Mouse (Mus musculus) testis, adult 2 months (tissue): ENCODE measurements around the gene Dpp3. TPM values are rescaled to one million over a fixed set of nuclear protein-coding genes. Genes with fewer than 3 reads are reported as not detected.

Experiments used
- H3K27ac ChIP-seq: fragments of 200-500 bp; 2 replicates; pipeline ENCODE4 v1.5.1; 2012; ENCODE audit warnings: low read depth, low read length; ENCODE audit not compliant: control insufficient read depth, insufficient read depth
- H3K27me3 ChIP-seq: fragments of 200-500 bp; 2 replicates; pipeline ENCODE4 v1.6.1; 2012; ENCODE audit warnings: mild to moderate bottlenecking, low read length, moderate library complexity; ENCODE audit not compliant: control insufficient read depth, insufficient read depth
- H3K36me3 ChIP-seq: fragments of 200-500 bp; 2 replicates; pipeline ENCODE4 v1.6.1; 2012; ENCODE audit warnings: mild to moderate bottlenecking, low read length; ENCODE audit not compliant: control insufficient read depth, insufficient read depth
- H3K4me1 ChIP-seq: fragments of 200-500 bp; 2 replicates; pipeline ENCODE4 v1.6.1; 2012; ENCODE audit warnings: low read length; ENCODE audit not compliant: control insufficient read depth, insufficient read depth
- H3K4me3 ChIP-seq: fragments of 200-500 bp; 2 replicates; pipeline ENCODE4 v1.5.1; 2012; ENCODE audit warnings: low read depth, mild to moderate bottlenecking, low read length, moderate library complexity, mixed read lengths; ENCODE audit not compliant: control insufficient read depth
- CTCF ChIP-seq: fragments of 200-500 bp; IDR thresholded peaks from 2 replicates; pipeline ENCODE4 v1.5.1; 2012; ENCODE audit warnings: low read depth, mild to moderate bottlenecking, inconsistent platforms, low read length, moderate library complexity; ENCODE audit not compliant: control insufficient read depth, insufficient read depth, insufficient replicate concordance
- POLR2A ChIP-seq: fragments of 200-500 bp; IDR thresholded peaks from 2 replicates; pipeline ENCODE4 v1.6.1; 2012; ENCODE audit warnings: low read depth, mild to moderate bottlenecking, inconsistent platforms, low read length, moderate library complexity; ENCODE audit not compliant: control insufficient read depth
- polyA plus RNA-seq: library from polyadenylated mRNA; depleted of rRNA; stranded (reverse); fragments of >200 nt; gene quantifications from 2 replicates; pipeline ENCODE4 v1.2.3, GENCODE M21; 2012; rRNA removed

Dpp3 gene
- polyA plus RNA-seq, 1 experiment = 81.8 TPM

- TF ChIP-seq POLR2A (no peak; the same call in 1 of the 2 replicates), CTCF (no peak)
- Histone ChIP-seq H3K27ac (no peak overlapping the region), H3K36me3 (no peaks in the 10 kb centered on the region), H3K27me3 (no peaks in the 10 kb centered on the region), H3K4me1 (peaks cover 6% of the 10 kb centered on the region), H3K4me3 (peak overlapping the region; percentile 34)
Measured at GRCm38 (mm10) chr19:4865147-4865546, 62.9 kb downstream of the Dpp3 start.

GRCm38 (mm10) chr19:4863048-4863447 lies 65.0 kb downstream of the Dpp3 start:
- TF ChIP-seq POLR2A = no peak
- TF ChIP-seq CTCF = no peak
- Histone ChIP-seq H3K4me3 (no peak overlapping the region), H3K36me3 (no peaks in the 10 kb centered on the region), H3K27me3 (no peaks in the 10 kb centered on the region), H3K27ac (no peak overlapping the region), H3K4me1 (peaks cover 6% of the 10 kb centered on the region)

GRCm38 (mm10) chr19:4859081-4859480 lies 69.0 kb downstream of the Dpp3 start:
- no peaks in the 10 kb centered on the region for H3K36me3 ChIP-seq
- no peak overlapping the region for H3K4me3 ChIP-seq
- H3K27me3 ChIP-seq = no peaks in the 10 kb centered on the region
- no peak overlapping the region for H3K27ac ChIP-seq
- H3K4me1 ChIP-seq = peaks cover 20% of the 10 kb centered on the region
- TF ChIP-seq POLR2A = no peak
- TF ChIP-seq CTCF = no peak

Other genes with a start within 250 kb of the Dpp3 start
- gene Gm960, start 229.6 kb downstream of the Dpp3 start, polyA plus RNA-seq = 4.9 and 5.1 TPM in 2 replicates
- gene Sptbn2, start 217.1 kb downstream of the Dpp3 start, polyA plus RNA-seq = 1.1 and 1.3 TPM in 2 replicates
- 218 and 233 TPM in 2 replicates for gene Rbm4b, start 171.8 kb downstream of the Dpp3 start, polyA plus RNA-seq
- 22.6 and 26.4 TPM in 2 replicates for gene Rbm4, start 134.4 kb downstream of the Dpp3 start, polyA plus RNA-seq
- 5.9 and 9.4 TPM in 2 replicates for gene Gm21992, start 116.7 kb downstream of the Dpp3 start, polyA plus RNA-seq
- 44.0 and 45.7 TPM in 2 replicates for gene Rbm14, start 116.7 kb downstream of the Dpp3 start, polyA plus RNA-seq
- 57.9 and 66.4 TPM in 2 replicates for gene Ccs, start 89.0 kb downstream of the Dpp3 start, polyA plus RNA-seq
- gene Ccdc87, start 88.9 kb downstream of the Dpp3 start, polyA plus RNA-seq = 39.4 and 40.3 TPM in 2 replicates
- 32.4 and 35.7 TPM in 2 replicates for gene Ctsf, start 73.2 kb downstream of the Dpp3 start, polyA plus RNA-seq
- gene Actn3, start 50.4 kb downstream of the Dpp3 start, polyA plus RNA-seq = 8.6 and 8.9 TPM in 2 replicates
- 9.2 and 10.7 TPM in 2 replicates for gene Zdhhc24, start 49.6 kb downstream of the Dpp3 start, polyA plus RNA-seq
- gene Bbs1, start 21.7 kb downstream of the Dpp3 start, polyA plus RNA-seq = 15.5 and 16.5 TPM in 2 replicates
- gene Peli3, start 14.8 kb upstream of the Dpp3 start, polyA plus RNA-seq = 0.77 and 0.96 TPM in 2 replicates
- gene Mrpl11, start 33.9 kb upstream of the Dpp3 start, polyA plus RNA-seq = 76.0 and 89.3 TPM in 2 replicates
- 1.4 and 1.5 TPM in 2 replicates for gene Npas4, start 62.0 kb upstream of the Dpp3 start, polyA plus RNA-seq
- 4.9 and 5.2 TPM in 2 replicates for gene Slc29a2, start 95.6 kb upstream of the Dpp3 start, polyA plus RNA-seq
- 3.7 and 4.2 TPM in 2 replicates for gene B4gat1, start 110.5 kb upstream of the Dpp3 start, polyA plus RNA-seq
- gene AC124502.3, start 110.6 kb upstream of the Dpp3 start, polyA plus RNA-seq = 0.61 and 0.98 TPM in 2 replicates
- 200 and 216 TPM in 2 replicates for gene Brms1, start 113.1 kb upstream of the Dpp3 start, polyA plus RNA-seq
- 27.1 and 27.5 TPM in 2 replicates for gene Rin1, start 122.2 kb upstream of the Dpp3 start, polyA plus RNA-seq
- 2.5 and 2.9 TPM in 2 replicates for gene Cd248, start 139.8 kb upstream of the Dpp3 start, polyA plus RNA-seq
- gene Tmem151a, start 157.2 kb upstream of the Dpp3 start, polyA plus RNA-seq = 22.5 and 22.6 TPM in 2 replicates
- 134 and 144 TPM in 2 replicates for gene Yif1a, start 160.3 kb upstream of the Dpp3 start, polyA plus RNA-seq
- 42.8 and 43.5 TPM in 2 replicates for gene Cnih2, start 170.2 kb upstream of the Dpp3 start, polyA plus RNA-seq
- 113 and 124 TPM in 2 replicates for gene Rab1b, start 178.8 kb upstream of the Dpp3 start, polyA plus RNA-seq
- gene Klc2, start 190.3 kb upstream of the Dpp3 start, polyA plus RNA-seq = 92.7 and 92.9 TPM in 2 replicates